Mouse (Mus musculus): ENCODE measurements around the gene Pik3c2a.

DNA sequence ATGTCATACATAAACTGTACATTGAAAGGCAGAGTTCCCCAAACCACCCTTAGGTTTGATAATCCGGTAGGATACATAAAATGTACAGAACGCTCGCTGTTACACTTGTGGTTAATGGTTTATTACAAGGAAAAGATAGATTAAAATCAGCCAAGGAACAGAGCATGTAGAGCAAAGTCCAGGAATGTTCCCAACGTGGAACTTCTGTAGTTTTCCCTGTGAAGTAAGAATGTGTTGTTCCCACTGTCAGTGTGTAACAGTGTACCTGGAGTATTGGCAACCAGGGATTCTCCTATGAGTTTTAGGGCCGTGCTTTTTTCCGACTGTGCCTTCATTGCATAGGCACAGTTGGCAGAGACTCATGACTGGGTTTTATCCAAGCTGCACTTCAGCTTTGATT lies 17.5 kb downstream of the Pik3c2a start:
- TF ChIP-seq CTCF (IDR thresholded peaks at IDR 0.05; ENCODE audit: borderline replicate concordance, insufficient read depth, low read depth, low read length) = no peak
- no peak for TF ChIP-seq POLR2A (IDR thresholded peaks at IDR 0.05; ENCODE audit: borderline replicate concordance, insufficient read depth, low read length)

Data from cerebellum, adult 2 months (tissue).